Mouse (Mus musculus): ENCODE measurements around the gene Idi1. TPM values are rescaled to one million over a fixed set of nuclear protein-coding genes. Genes with fewer than 3 reads are reported as not detected.

The Idi1 gene
- polyA plus RNA-seq (2017; shearing (Covaris generic)), result 36.4 TPM

DNA sequence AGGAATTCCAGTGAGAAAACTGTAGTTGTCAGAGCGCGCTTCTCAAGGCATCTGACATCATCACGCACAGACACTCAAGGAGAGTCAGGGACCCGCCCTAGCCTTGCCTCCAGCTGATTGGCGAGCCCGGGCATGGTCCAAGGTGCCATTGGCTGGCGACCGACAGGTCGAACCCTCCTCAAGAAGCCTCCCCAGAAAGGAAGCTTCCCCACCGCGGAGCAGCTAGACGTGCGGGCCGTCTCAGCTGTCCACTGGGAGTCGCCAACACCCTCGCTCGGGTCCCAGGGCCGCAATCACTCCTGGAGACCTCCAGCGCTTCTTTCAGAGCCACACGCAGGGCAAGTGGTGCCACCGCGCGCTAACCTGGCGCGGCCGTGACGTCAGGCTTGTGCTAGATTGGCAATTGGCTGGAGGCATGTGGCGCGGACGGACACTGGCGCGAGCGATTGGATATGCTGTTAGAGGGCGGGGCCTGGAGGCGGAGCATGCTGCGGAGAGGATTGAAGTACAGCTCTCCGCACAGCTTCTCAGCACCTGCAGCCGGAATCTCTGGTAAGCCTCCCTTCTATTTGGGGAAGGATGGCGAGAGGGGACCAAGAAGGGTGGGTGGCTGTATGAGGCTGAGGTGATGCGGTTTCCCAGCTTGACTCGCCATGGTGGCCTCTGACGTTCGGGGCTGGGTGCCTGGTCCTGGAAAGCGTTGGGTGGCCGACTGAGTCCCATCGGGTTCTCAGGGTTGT is at the start of gene Idi1:
Gene Idi1 (plus strand): TSS at position 57 of the 740 bp plus-strand sequence.

DNA sequence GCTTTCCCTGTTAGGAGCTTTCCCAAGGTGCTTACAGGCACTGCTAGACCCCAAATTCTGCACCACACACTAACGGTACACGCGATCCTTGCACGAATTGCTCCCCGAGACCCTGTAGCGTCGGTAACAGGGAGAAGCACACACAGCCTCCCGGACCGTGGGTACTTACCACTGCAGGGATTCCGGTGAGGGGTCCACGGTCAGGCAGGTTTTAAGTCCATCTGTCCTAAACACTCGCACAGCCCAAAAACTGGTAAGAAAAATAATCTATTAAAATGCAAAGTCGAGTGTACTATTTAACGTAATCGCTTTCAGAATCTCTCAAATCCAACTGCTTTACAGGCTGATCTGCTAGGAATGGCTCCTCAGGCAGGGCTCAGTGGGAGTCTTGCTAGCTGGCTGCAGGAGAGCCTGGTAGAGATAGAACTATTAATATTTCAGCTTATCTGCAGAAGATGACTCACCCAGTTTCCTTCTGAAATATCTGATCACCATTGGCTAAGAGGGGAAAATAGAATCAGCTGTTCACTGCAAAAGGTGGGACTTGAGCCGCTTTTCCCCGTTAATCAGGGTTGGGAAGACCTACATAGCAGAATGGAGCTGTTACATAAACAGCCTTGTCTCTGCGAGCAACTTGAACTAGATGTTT is 13.9 kb upstream of the Idi1 start, which contains the start of gene Wdr37:
Gene Wdr37 (minus strand): TSS at position 596 of the 649 bp plus-strand sequence.

Other genes with a start within 250 kb of the Idi1 start
- gene Wdr37, start 13.6 kb upstream of the Idi1 start, polyA plus RNA-seq (2017; shearing (Covaris generic)), result 35.0 TPM
- gene Gm9745, start 62.7 kb downstream of the Idi1 start, polyA plus RNA-seq (2017; shearing (Covaris generic)), result not detected
- gene Idi2, start 67.4 kb downstream of the Idi1 start, polyA plus RNA-seq (2017; shearing (Covaris generic)), result not detected
- 104 TPM for gene Gtpbp4, start 110.6 kb downstream of the Idi1 start, polyA plus RNA-seq (2017; shearing (Covaris generic))
- gene Larp4b, start 208.4 kb downstream of the Idi1 start, polyA plus RNA-seq (2017; shearing (Covaris generic)), result 16.4 TPM

Measured in inflammation-experienced regulatory T-cells, adult 16 weeks (primary cell).